Mouse (Mus musculus) left cerebral cortex, postnatal 4 days (tissue): ENCODE results near the gene Sh3glb2. TPM values are rescaled to one million over a fixed set of nuclear protein-coding genes. Genes with fewer than 3 reads are reported as not detected.
A peak's percentile ranks its signal among the peaks of the same experiment; 100 is the strongest.

Experiments used
- DNase-seq: peaks from one replicate; pipeline ENCODE4 v3.0.0-alpha.2; 2022
- intact Hi-C: fragments of 180-260 bp; cut with DNase I; formaldehyde crosslinking; loops from one replicate; pipeline ENCODE4 v1.15.1; 2025
- total RNA-seq, 2 experiments: library from RNA; stranded (reverse); gene quantifications; 2 replicates each; pipeline ENCODE4 v1.2.3; 2021

The Sh3glb2 gene
- total RNA-seq = 100 to 1,000 TPM; 161 to 176 TPM

DNA sequence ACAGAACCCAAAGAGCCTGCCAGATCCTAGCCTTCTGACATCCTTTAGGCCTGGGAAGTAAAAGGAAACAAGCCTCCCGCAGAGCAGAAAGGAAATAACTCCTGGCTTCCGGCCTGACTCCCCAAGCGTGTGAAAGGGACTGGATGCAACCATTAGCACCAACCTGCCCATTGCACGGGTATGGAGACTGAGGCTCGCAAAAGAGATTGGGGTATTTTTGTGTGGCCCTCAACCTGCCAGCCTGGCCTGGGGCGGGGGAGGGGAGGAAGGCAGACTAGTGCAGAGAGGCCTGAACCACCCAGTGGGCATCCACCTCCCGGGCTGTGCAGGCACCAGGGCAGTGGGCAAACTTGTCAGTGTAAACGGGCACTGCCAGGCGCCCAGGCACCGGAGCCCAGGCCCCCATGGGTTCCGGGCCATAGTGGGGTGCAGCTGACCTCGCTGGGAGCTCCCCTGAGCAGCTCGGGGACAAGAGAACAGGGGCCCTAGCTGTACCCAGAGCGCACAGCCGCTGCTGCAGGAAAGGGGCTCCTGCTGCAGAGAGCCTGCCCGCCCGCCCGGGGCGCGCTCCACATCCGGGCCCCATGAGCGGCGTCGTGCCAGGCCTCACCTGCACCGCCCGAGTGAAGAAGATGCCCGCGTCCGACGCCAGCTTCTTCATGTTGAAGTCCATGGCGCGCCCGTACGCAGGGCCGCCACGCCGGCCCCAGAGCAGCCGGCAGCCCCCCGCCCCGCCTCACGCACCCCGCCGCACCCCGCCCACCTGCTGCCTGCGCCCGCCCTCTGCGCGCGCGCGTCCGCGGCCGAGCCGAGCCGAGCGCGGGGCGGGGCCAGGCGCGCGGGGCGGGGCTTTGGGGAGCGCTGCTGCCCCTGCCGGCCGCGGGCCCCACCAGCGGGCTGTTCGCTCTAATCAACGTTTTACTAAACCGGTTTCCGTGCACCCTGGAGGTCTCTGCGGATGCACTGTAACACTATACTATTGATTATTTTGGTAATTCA, at the start of gene Sh3glb2:
Gene Sh3glb2, minus strand, starts transcription at position 805 of the 999 bp plus-strand sequence.
- intact Hi-C loops = no loop called here
- DNase-seq = peak; percentile 88

DNA sequence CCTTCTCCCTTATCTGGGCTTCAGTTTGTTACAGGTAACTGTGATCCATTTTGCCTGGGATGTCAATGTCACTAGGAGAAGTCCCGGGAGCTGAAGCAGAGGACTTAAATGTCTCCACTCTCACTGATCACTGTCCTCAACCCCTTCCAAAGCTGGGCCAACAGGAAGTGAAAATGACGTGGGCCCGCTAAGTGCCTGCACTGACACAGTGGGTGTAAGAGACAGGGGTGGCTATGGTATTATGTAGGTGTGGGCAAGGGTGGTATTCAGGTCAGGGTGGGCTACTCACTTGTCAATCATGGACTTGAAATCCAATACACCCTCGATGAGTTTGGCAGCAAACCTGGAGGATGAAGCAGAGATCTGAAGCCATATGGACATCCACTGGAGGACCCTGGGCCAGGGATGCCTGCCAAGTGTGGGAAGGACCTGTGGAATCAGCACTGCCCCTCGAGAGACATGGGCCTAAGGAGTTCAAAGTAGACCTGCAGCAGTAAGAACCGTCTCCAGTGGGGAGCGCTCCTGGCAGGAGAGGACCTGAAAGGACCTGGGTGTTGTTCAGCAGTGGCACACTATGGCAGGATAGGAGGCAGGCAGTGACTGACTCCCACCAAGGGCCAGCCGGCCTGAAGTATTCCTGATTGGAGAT, 49.4 kb upstream of the Sh3glb2 start:
- no peak for DNase-seq
- intact Hi-C loops = no loop called here

DNA sequence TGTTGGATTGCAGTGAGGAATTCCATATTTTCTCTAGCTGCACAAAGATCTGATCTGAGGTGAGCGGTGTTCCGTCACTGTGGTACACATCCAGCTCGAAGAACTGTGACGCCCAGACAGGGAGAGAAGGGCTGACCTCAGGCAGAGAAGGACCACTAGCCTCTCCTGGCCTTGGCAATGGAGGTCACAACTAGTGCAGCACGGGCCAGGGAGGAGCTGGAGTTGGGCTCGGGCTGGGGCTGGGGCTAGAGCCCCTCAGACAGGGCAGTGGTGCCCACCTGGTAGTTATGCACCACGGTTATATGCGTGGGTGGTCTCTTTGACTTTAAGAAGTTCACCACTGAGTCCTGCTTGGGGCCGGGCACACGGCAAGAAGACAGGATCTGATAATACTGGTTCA, 48.6 kb upstream of the Sh3glb2 start:
- DNase-seq = no peak
- intact Hi-C loops = no loop called here

DNA sequence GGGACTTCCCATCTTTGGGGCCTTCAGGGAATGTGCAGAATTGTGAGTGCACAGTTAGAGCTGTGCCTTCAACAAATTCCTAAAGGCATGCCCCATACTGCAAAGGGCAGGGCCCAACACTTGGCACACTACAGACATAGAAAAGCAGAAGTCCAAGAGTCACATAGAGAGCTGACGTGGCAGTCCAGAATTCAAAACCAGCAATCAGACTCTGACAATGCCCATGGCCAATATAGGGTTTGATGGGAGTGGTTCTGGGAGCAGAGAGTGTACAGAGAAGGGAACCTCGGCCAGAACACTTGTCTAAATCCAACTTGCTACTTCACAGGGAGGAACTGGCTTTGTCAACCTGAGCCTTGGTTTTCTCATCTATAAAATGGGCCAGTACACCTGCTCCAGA, 48.1 kb upstream of the Sh3glb2 start:
- intact Hi-C loops = no loop called here
- no peak for DNase-seq

DNA sequence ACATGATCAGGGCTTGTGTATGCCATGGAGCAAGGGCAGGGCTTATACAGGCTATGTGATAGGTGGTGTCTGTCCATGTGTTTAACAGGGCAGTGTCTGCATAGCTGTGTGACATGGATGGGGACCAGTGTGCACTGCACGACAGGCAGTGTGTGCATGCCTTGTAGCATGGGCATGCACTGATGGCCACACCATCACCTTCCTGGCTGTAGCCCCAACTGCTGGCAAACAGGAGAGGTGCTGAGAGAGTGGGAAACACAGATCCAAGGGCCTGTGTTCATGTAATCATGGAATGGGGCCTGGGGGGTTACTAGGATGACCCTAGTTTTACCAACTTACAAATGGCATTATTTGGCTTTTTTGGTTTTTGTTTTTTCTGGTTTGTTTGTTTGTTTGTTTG, 44.7 kb upstream of the Sh3glb2 start:
- intact Hi-C loops = no loop called here
- no peak for DNase-seq

DNA sequence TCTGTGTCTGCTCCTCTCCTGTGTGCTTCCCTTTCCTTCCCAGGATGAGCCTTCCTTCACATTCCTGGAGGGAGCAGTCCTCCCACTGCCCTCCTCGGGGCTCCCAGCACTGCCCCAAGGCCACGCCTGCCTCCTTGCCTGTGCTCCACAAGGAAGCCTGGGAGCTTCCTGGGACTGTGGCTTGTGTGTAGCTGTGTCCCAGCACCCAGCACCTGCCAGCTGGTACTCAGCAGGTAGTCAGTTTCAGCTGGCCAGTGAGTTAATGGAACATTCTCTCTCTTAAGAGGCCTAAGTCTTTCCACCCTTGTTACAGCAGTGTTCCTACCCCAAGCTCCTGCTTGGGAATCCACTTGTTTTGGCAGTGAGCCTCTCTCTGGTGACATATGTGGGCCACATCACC, 43.7 kb upstream of the Sh3glb2 start:
- peak; percentile 25 for DNase-seq
- intact Hi-C loops = no loop called here

DNA sequence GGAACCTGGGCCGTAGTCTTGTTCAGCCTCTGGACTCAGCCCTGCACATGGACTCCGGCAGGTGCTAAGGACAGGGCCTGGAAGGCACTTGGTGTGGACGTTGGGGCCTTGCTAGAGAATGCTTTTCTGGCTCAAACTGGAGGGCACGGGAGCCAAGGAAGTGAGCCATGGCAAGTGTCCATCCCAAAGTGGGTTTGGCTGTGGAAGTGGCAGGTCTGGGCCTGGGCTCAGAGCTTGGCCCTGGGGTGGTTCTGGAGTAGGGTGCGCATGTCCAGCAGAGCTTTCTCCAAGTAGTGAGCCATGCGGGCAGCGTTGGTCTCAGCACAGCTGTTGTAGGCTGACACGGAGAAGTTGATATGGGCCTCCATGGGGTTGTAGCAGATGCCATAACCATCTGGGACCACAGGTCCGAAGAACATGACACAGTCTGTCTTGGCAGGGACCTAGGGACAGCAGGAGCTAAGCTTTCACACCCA, 43.3 kb upstream of the Sh3glb2 start:
- intact Hi-C loops = no loop called here
- peak; percentile 47 for DNase-seq

DNA sequence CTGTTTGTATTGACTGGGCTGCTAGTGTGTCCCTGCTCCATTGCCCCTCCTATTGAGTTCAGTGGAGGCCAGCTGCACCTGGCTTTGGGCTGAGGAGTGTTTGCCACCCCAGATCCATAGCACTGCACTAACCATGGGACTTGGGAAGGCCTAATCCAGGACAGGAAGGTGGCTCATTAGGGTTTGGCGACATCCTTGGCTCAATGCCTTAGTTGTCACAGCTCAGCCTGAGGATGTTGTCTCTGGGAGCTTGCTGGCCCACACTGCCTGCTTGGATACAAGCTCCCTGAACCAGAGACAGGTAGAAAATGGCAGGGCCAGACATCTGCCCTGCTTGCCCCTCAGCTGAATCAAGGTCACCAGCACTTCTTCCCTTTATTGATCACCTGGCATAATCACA, 42.4 kb upstream of the Sh3glb2 start:
- DNase-seq = no peak
- intact Hi-C loops = no loop called here

DNA sequence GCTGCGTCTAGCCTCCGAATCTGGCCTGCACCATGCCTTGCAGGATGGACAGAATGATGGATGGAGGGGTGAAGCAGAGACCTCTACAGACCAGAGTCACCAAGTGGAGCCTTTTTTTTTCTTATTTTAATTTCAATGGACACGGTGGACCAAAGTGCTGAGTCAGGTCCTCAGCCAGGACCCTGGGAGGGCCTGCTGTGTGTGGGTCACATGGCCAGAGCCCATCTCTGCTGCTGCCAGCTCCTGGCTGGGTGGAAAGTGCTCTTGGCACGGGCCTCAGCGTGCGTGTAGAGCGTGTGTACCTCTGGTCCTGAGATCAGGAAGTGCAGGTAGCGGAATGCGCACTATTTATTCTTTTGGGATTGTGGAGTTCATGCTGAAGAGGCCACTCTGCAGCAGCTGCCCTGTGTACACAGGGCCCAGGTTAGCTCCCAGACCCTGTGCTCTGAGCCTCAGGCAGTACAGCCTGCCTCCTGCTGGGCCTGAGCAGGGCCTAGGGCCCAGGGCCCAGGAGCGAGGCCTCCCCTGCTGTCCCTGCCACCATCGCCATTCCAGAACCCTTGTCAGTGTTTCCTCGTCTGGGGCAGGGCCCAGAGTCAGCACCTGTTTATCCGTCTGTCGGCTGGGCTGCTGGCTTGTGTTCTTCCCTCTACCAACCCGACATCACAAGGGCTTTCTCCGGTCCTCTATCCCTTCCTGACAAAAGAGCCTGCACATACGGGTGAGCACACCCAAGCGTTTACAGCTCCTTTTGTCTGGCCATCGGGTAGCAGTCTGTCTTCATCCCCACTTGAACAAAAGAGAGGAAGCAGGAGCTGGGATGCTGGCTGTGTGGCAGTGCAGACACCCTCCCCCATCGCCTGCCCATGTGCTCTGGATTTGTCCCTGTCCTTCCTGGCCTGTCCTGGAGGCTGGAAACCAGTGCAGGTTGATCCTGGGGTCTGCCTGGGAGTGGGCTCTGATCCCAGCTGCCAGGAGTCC, 40.3 kb upstream of the Sh3glb2 start:
- DNase-seq = peak; percentile 43
- intact Hi-C loops = no loop called here

DNA sequence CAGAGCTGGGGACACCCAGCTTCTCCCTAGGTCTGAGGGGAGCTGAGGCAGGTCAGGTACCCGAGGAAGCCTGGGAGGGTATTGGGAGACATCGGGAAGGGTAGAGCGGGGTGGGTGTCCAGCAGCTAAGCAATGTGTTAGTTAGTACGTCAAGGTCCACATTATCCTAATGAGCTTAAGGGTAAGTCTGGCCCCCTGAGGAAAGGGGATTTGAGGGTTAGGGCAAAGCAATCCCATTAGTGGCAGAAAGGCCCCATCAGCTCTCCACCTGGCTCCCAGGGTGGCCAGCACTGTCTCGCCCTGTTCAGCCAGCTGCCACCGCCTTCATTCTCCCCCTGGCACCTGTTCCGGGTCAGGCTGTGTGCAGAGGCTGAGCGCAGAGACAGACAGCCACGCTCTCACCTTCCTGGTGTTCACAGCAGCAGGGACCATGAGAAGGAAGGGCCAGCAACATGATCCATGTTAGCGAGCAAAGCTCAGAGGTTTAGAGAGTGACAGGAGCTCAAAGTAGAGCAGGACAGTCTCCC, 38.9 kb upstream of the Sh3glb2 start:
- intact Hi-C loops = no loop called here
- DNase-seq = no peak

DNA sequence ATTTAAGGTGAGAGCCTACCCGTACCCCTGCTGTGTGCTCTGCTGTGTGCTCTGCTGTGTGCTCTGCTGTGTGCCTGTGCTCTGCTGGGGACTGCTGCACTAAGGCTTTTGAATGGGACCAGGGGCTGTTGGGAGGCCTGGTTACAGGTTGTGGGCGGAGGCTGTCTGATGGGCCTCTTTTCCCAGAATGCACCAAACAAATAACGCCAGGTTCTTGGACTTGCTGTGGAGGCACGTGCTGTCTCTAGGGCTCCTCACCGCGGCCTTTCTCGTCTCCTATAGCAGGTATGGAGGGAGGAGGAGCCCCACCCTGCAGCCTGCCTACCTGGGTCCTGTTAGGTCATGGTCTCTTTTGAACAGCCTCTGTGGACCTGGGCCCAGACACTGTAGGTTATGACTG, 37.1 kb upstream of the Sh3glb2 start:
- intact Hi-C loops = no loop called here
- DNase-seq = no peak

DNA sequence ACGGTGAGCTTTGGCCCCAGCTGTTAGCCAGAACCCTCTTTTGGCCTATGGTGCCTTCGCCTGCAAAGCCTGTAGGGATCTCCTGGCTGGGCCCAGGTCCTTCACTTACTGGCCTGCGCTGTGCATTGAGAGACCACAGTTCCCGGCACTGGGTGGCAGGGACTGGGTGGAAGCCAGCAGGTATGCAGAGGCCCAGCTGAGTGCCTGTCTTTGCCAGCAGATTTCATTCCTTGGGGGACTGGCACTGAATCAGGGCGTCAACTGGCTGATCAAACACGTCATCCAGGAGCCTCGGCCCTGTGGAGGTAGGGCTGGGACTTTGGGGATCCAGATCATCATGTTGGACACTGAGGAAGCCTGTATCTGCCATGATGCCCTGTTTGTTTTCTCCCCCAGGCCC, 36.6 kb upstream of the Sh3glb2 start:
- no peak for DNase-seq
- intact Hi-C loops = no loop called here

DNA sequence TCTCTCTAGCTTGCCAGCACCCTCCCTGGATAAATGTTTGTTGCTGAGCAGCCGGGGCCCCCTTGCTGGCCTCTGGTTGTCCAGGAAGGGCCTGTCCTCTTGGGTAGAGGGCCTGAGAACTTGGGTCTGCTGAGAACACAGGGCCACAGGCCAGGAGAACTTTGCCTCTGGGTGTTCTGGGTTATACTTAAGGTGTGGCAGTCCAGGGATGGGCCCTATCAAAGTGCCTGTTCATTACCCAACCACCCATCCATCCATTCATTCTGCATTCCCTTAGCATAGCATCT, 34.2 kb upstream of the Sh3glb2 start:
- intact Hi-C loops = no loop called here
- DNase-seq = no peak

DNA sequence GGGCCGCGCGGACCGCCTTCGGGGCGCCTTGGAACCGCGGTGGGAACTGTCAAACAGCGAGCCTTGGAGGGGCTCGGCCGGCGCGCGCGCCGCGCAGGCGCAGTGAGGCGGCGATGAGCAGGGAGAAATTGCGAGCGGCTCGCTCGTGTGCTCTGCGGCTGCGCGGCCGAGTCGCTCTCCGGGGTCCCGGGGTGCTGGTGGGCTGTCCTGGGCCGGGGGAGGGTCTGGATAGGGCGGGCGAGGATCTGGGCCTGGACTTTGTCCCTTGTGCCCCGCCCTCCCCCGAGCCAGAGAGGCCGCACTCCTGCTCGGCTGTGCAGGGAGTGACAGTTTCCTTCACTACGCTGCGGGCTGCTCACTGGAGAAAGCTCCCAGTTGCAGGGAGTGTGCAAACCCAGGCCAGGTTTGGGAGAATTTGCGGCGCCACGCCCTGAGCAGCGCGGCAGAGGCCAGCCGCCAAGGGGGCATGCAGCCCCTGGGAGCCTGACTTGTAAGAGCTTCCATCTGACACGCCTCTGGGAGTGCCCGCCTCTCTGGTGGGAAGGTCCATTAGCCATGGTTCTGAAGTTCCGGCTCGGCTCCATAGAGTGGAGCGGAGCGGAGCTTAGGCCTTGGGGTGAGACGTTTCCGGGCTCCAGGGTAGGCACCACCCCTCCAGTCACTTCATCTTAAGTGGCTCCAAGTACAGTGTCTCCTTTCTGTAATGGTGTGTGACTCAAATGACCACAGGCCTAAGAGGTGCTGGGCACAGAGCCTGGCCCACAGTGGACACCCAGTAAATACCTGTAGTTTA, 33.6 kb upstream of the Sh3glb2 start:
- intact Hi-C loops = no loop called here
- DNase-seq = peak; percentile 92

DNA sequence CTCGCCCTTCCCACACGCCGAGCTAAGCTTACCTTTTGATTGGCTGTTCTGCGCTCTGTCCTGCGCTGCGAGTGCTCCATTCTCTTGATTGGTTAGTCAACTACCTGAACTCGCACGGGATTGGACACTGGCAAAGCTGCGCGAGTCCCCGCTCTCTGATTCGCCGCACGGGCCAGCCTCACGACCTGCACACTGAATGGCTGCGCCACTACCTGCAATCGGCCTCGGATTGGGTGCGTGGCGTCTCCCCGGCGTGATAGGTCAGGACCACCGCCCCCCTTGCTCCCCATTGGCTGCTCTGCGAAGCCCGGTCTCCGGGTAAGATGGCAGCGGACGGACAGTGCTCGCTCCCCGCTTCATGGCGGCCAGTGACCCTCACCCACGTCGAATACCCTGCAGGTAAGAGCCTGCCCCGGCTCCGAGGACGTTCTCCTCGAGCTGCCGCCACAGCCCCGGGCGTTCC, 33.0 kb upstream of the Sh3glb2 start, which contains the start of gene Dolpp1:
Gene Dolpp1, plus strand, starts transcription at position 141 of the 463 bp plus-strand sequence.
- peak; percentile 99 for DNase-seq
- intact Hi-C loops = no loop called here

DNA sequence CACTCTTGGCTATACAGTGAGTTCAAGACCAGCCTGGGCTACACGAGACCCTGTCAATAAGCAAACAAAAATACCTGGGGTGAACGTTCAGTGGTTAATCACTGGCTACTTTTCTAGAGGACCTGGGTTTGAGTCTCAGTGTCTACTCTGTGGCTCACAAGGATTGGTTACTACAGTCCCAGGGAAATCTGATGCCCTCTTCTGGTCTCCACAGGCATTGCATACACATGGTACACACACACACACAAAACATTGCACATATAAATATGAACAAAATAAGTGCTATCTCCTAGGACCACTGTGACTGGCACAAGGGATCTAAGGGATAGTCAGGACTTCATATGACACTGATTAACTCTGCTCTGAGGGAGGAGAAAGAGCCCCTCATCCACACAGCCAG, 29.9 kb upstream of the Sh3glb2 start:
- DNase-seq = no peak
- intact Hi-C loops = no loop called here

DNA sequence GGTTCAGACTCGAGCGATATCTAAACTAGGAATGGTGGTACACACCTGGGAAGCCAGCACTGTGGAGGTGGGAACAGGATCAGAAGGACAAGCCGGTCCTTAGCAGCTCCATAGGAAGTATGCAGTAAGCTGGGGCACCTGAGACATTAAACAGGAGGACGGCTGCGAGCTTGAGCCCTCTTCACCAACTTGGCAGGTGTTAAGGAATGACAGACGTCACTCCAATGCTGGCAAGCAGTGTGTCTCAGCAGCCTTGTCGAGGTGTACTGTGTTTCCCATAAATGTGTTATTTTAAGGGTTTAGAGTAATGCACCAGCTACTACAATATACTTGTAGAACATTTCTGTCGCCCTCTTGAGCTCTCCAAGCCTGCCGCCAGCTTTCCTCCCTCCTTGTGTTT, 27.8 kb upstream of the Sh3glb2 start:
- DNase-seq = no peak
- intact Hi-C loops = no loop called here

DNA sequence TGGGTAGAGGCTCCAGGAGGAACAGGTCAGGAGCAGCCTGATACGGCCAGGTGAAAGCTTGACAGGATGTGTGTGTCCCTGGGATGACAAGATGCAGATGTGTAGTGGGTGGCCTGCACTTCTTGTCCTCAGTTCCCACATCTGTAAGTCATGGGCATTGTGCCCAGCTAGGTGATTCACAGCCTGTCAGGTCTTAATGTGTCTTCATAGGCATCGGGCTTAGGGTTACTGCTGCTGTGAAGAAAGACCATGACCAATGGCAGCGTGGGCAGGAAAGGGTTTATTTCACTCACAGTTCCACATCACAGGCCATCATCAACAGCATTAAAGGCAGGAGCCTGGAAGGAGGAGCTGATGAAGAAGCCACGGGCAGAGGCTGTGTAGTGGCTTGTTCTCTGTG, 26.5 kb upstream of the Sh3glb2 start:
- intact Hi-C loops = no loop called here
- DNase-seq = no peak

DNA sequence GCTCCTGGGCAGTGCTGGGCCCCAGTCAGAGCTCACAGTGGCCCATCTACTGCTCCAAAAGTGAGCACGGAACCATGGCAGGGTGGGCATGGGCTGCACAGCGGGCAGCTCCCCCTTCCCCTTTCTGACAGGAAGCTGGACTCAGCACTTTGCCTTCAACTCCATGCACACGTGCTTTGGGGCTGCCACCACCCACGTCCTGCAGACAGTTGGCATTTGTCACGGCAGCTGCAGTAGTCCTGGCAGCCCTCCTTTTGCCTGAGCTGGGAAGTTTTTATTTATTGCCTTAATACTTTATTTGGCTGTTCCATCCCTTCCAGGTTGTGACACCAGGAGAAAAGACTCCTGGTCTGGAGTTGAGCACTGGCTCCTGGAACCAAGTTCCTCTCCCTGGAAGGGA, 25.7 kb upstream of the Sh3glb2 start:
- no peak for DNase-seq
- intact Hi-C loops = no loop called here

DNA sequence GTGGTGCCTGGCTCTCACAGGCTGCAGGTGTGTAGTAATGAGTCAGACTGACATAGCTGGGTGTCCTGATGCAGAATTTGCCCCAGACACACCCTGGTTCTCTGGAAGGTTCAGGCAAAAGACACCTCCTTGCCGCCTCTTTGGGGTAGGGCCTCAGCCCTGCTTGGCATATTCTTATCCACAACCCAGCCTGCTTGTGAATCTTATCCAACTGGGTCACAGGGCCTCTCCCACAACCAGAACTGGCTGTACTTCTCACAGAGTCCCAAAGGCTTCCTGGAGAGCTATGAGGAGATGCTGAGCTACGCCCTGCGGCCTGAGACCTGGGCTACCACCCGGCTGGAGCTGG, 22.2 kb upstream of the Sh3glb2 start:
- intact Hi-C loops = no loop called here
- no peak for DNase-seq
